Mouse (Mus musculus) layer of hippocampus, postnatal 36 days (tissue): ENCODE results near the gene Gpr88. TPM values are rescaled to one million over a fixed set of nuclear protein-coding genes. Genes with fewer than 3 reads are reported as not detected.

Source experiments
- total RNA-seq, 2 experiments: library from RNA; stranded (reverse); gene quantifications; 2 replicates each; pipeline ENCODE4 v1.2.3; 2021

Gene Gpr88
- total RNA-seq, 2 experiments from 2014 or later = 1.9 to 3.4 TPM

Other genes starting within 250 kb of the Gpr88 start
- 10 to 100 TPM; 26.9 to 28.2 TPM for gene Slc30a7, start 246.1 kb downstream of the Gpr88 start, total RNA-seq
- 10 to 100 TPM; 69.3 to 70.7 TPM for gene Extl2, start 246.0 kb downstream of the Gpr88 start, total RNA-seq
- 10 to 100 TPM; 20.7 to 24.3 TPM for gene Vcam1, start 123.8 kb downstream of the Gpr88 start, total RNA-seq
- 1 to 10 TPM; 3.7 to 3.9 TPM for gene Cdc14a, start 170.5 kb upstream of the Gpr88 start, total RNA-seq